Mouse (Mus musculus) heart, embryonic 13.5 days (tissue): ENCODE data around the gene Irak1. TPM values are rescaled to one million over a fixed set of nuclear protein-coding genes. Genes with fewer than 3 reads are reported as not detected.

Source experiments
- ATAC-seq: fragments of 200-750 bp; cut with Nextera tagmentation; 2 replicates; pipeline ENCODE4 v1.8.0; 2017; ENCODE audit warnings: moderate TSS enrichment; ENCODE audit not compliant: insufficient number of reproducible peaks, low FRiP score, low TSS enrichment; ENCODE audit errors: extremely low read depth
- H3K27ac ChIP-seq: fragments of 300-500 bp; sonication (generic); replicated peaks from 2 replicates; pipeline ENCODE4 v1.5.1; 2015; ENCODE audit warnings: moderate library complexity, mild to moderate bottlenecking, inconsistent platforms
- H3K27me3 ChIP-seq: fragments of 300-500 bp; sonication (generic); replicated peaks from 2 replicates; pipeline ENCODE4 v1.6.1; 2015; ENCODE audit warnings: mild to moderate bottlenecking, inconsistent platforms
- H3K36me3 ChIP-seq: fragments of 300-500 bp; sonication (generic); 2 replicates; pipeline ENCODE4 v1.6.1; 2015; ENCODE audit warnings: mild to moderate bottlenecking, inconsistent platforms
- H3K4me1 ChIP-seq: fragments of 300-500 bp; sonication (generic); 2 replicates; pipeline ENCODE4 v1.6.1; 2015; ENCODE audit warnings: inconsistent platforms
- H3K4me2 ChIP-seq: fragments of 300-500 bp; sonication (generic); 2 replicates; pipeline ENCODE4 v1.6.1; 2015; ENCODE audit warnings: inconsistent platforms, mild to moderate bottlenecking, moderate library complexity
- H3K4me3 ChIP-seq: fragments of 300-500 bp; sonication (generic); 2 replicates; pipeline ENCODE4 v1.5.1; 2015; ENCODE audit warnings: moderate library complexity, mild to moderate bottlenecking, inconsistent platforms
- H3K9ac ChIP-seq: fragments of 300-500 bp; sonication (generic); 2 replicates; pipeline ENCODE4 v1.6.1; 2015; ENCODE audit warnings: inconsistent platforms, mild to moderate bottlenecking, moderate library complexity
- H3K9me3 ChIP-seq: fragments of 300-500 bp; sonication (generic); 2 replicates; pipeline ENCODE4 v1.6.1; 2016; ENCODE audit warnings: inconsistent platforms
- WGBS: fragments of 180-500 bp; shearing (Covaris S2); methylation state at CpG from one replicate; pipeline ENCODE4 v1.1.7; 2015; ENCODE audit warnings: mixed read lengths; 5-methylcytosine and 5-hydroxymethylcytosine counted together
- polyA plus RNA-seq: library from polyadenylated mRNA; unstranded; fragments of >200 nt; fragmentation: Nextera tagmentation; extraction: Ambion mirVana; gene quantifications from 2 replicates; pipeline ENCODE4 v1.2.1, GENCODE M21; 2015

Gene Irak1
- polyA plus RNA-seq, 1 experiment from 2014 or later, result 50.3 TPM

DNA sequence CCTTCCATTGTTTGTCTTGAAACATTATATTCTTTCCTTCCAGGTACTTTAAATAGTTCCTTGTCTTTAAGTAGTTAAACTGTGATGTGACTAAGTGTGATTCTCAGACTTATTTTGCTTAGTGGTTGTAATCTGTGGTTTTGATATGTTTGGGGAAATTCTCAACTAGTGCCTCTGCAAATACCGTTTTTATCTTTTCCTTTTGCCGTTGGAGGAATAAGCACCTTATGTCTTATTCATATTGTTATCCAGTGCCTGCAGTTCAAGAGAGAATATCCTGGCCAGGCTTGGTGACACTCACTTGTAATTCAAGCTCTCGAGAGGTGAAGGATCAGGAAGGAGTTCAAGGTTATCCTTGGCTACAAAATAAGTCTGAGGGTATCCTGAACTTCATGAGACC, 22.7 kb downstream of the Irak1 start:
- Histone ChIP-seq H3K4me1 (peaks cover 11% of the 10 kb centered on the region), H3K9ac (no peak overlapping the region)
- no peak for ATAC-seq

DNA sequence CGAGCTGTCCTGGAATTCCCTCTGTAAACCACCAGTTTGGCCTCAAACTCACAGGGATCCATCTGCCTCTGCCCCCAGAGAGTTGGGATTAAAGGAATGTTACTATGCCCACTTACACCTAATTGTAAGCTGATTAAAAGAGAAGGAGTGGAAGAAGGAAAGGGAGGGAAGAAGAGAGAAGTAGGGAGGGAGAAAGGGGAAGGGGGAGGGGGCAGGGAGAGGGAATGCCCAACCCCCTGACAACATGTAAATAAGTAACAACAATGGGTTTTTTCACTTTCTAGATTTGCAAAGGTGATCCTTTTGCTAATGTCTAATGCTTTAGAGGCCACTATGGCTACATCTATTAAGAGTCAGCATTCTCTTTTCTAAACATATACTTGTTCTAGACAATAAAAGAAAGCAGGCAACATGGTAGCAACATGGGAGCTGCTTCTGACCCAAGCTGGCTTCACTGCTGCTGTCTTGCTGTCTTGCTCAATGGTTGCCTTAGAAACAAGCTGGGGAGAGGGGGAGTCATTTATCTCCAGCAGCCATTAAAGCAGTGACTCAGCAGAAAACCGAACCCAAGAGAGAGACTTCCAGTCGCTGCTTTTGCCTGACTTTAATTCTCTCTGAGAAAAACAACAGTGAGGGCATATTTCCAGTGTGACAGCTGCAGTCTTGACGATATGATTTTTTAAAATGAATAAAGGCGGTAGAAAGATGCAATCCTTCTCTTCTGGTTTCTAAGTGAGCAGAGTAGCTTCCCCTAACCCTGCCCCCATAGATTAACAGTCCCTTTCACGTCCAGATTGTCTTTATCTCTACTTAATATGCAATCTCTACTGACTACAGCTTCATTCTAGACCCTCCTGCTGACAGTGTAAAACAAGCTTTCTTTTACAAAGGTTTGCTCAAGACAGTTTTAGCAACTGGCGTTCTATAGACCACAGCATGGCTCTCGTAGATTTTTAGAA, 24.5 kb downstream of the Irak1 start:
- ATAC-seq, result no peak
- WGBS, result 24% methylated on average over 8 of the region's 8 CpGs
- H3K36me3 ChIP-seq, result no peaks in the 10 kb centered on the region

More for the DNA sequence above, 22.7 kb downstream of the Irak1 start:
- H3K9me3 ChIP-seq, result no peaks in the 10 kb centered on the region
- no peak overlapping the region for H3K27ac ChIP-seq
- WGBS, result 64% methylated on average over 3 of the region's 3 CpGs
- H3K4me2 ChIP-seq, result no peak overlapping the region
- H3K36me3 ChIP-seq, result no peaks in the 10 kb centered on the region
- H3K27me3 ChIP-seq, result no peaks in the 10 kb centered on the region
- no peak overlapping the region for H3K4me3 ChIP-seq

GRCm38 (mm10) chrX:73977783-73978182, 45.9 kb downstream of the Irak1 start:
- Histone ChIP-seq H3K9me3 (no peaks in the 10 kb centered on the region), H3K27ac (no peak overlapping the region), H3K4me1 (no peaks in the 10 kb centered on the region), H3K4me3 (no peak overlapping the region), H3K4me2 (no peak overlapping the region), H3K27me3 (no peaks in the 10 kb centered on the region), H3K36me3 (no peaks in the 10 kb centered on the region), H3K9ac (no peak overlapping the region)
- WGBS, result 59% methylated on average over 1 of the region's 1 CpGs
- ATAC-seq, result no peak

More for the DNA sequence above, 24.5 kb downstream of the Irak1 start:
- H3K4me1 ChIP-seq, result peaks cover 11% of the 10 kb centered on the region
- peak overlapping the region; percentile 48 for H3K27ac ChIP-seq
- no peak overlapping the region for H3K4me3 ChIP-seq
- no peaks in the 10 kb centered on the region for H3K27me3 ChIP-seq
- H3K9me3 ChIP-seq, result no peaks in the 10 kb centered on the region
- H3K4me2 ChIP-seq, result peak overlapping the region; percentile 37
- no peak overlapping the region for H3K9ac ChIP-seq

- no peaks in the 10 kb centered on the region for H3K9me3 ChIP-seq
- no peak overlapping the region for H3K9ac ChIP-seq
- no peak overlapping the region for H3K4me2 ChIP-seq
- H3K36me3 ChIP-seq, result no peaks in the 10 kb centered on the region
- ATAC-seq, result no peak
- no peak overlapping the region for H3K27ac ChIP-seq
- H3K4me3 ChIP-seq, result no peak overlapping the region
- no peaks in the 10 kb centered on the region for H3K27me3 ChIP-seq
- 80% methylated on average over 2 of the region's 2 CpGs for WGBS
- H3K4me1 ChIP-seq, result no peaks in the 10 kb centered on the region
Observed at GRCm38 (mm10) chrX:73976283-73976682, 47.4 kb downstream of the Irak1 start.

- WGBS, result 61% methylated on average over 4 of the region's 4 CpGs
- Histone ChIP-seq H3K4me3 (no peak overlapping the region), H3K4me2 (no peak overlapping the region), H3K9me3 (no peaks in the 10 kb centered on the region), H3K9ac (no peak overlapping the region), H3K36me3 (no peaks in the 10 kb centered on the region), H3K27me3 (no peaks in the 10 kb centered on the region), H3K4me1 (no peaks in the 10 kb centered on the region), H3K27ac (no peak overlapping the region)
- no peak for ATAC-seq
Observed at GRCm38 (mm10) chrX:73972774-73973173, 50.9 kb downstream of the Irak1 start.

- H3K27me3 ChIP-seq, result peaks cover 6% of the 10 kb centered on the region
- H3K4me3 ChIP-seq, result no peak overlapping the region
- no peak overlapping the region for H3K9ac ChIP-seq
- H3K4me1 ChIP-seq, result no peaks in the 10 kb centered on the region
- no peaks in the 10 kb centered on the region for H3K9me3 ChIP-seq
- H3K27ac ChIP-seq, result no peak overlapping the region
- H3K36me3 ChIP-seq, result no peaks in the 10 kb centered on the region
- no peak for ATAC-seq
- H3K4me2 ChIP-seq, result no peak overlapping the region
Observed at GRCm38 (mm10) chrX:73970781-73971180, 52.9 kb downstream of the Irak1 start.

- WGBS, result 46% methylated on average over 2 of the region's 2 CpGs
- H3K27me3 ChIP-seq, result peaks cover 6% of the 10 kb centered on the region
Observed at GRCm38 (mm10) chrX:73969729-73970128, 54.0 kb downstream of the Irak1 start.

DNA sequence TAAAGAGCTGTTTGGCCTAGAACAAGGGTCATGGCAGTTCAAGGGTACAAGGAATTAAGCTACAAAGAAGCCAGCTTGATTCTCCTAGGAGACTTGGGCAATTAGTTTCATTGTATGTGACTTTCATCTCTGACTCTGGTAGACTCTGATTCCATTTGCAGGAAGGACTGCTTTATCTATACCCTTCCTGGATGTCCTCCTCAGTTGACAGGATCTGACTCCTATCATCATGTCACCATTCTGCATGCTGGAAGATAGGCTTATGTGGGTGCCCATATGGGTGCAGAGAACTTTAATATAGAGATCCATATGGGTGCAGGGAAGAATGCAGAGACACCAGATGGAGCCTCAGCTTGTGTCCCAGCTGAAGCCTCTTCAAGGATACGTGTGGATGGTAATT, 54.6 kb downstream of the Irak1 start:
- Histone ChIP-seq H3K27me3 (peaks cover 6% of the 10 kb centered on the region), H3K27ac (no peak overlapping the region), H3K9me3 (no peaks in the 10 kb centered on the region), H3K4me1 (peaks cover 7% of the 10 kb centered on the region; the same call in 1 of the 2 replicates), H3K4me2 (no peak overlapping the region), H3K36me3 (no peaks in the 10 kb centered on the region), H3K9ac (no peak overlapping the region), H3K4me3 (no peak overlapping the region)
- 87% methylated on average over 1 of the region's 1 CpGs for WGBS
- no peak for ATAC-seq

More at GRCm38 (mm10) chrX:73969729-73970128, 54.0 kb downstream of the Irak1 start:
- H3K4me1 ChIP-seq, result 0 out of 2 replicates have a peak, but pooled peaks cover 1% of the 10 kb centered on the region
- no peak overlapping the region for H3K9ac ChIP-seq
- ATAC-seq, result no peak
- no peaks in the 10 kb centered on the region for H3K9me3 ChIP-seq
- H3K27ac ChIP-seq, result no peak overlapping the region
- H3K36me3 ChIP-seq, result no peaks in the 10 kb centered on the region
- no peak overlapping the region for H3K4me2 ChIP-seq
- no peak overlapping the region for H3K4me3 ChIP-seq

DNA sequence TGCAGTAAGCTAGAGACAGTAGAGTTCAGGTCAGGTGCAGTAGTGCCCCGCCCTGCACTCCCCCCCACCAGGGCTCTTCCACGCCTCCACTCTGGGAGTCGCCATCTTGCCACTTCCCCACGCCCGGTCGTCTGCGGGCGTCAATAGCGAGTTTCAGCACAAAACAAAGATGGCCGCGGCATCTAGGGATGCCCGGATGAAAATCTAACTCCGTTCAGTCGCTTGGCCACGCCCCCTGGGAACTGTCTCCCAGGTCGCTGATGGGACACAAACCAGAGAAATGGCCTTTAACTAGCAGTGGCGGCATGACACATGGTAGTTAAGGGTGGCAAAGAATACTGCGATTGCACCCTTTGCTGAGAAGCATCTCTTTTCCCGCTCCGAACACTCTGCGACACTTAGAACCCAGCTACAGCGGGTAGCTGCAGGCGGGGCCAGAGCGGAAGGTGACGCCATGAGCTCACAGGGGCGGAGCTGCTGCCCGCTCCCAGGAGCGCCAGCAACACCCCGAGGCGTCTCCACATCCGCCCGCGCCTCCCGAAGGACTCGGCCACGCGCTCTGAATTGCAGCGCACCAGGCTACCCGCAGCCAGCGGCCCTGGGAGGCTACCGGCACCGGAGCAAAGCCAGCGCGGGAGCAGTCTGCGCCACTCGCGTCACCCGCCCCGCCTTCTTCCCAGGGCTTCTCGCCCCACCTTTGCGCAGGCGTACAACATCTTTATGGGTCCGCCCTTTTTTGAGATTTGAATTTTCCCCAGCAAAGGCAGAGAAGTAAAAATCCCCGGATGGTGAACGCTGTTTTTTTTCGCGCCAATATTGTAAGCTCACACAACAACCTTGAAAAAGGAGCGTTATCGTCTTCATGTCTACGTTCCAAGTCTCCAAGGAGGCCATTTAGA, 56.3 kb downstream of the Irak1 start:
- peaks cover 6% of the 10 kb centered on the region for H3K27me3 ChIP-seq
- H3K9ac ChIP-seq, result peak overlapping the region; percentile 88
- peak overlapping the region; percentile 65 for H3K4me3 ChIP-seq
- H3K4me2 ChIP-seq, result peak overlapping the region; percentile 75
- peaks cover 24% of the 10 kb centered on the region for H3K4me1 ChIP-seq
- 0 out of 2 replicates have a peak, but pooled peaks cover 4% of the 10 kb centered on the region for H3K36me3 ChIP-seq
- no peaks in the 10 kb centered on the region for H3K9me3 ChIP-seq
- 6% methylated on average over 60 of the region's 60 CpGs for WGBS
- ATAC-seq, result peak; percentile 70
- peak overlapping the region; percentile 99 for H3K27ac ChIP-seq

DNA sequence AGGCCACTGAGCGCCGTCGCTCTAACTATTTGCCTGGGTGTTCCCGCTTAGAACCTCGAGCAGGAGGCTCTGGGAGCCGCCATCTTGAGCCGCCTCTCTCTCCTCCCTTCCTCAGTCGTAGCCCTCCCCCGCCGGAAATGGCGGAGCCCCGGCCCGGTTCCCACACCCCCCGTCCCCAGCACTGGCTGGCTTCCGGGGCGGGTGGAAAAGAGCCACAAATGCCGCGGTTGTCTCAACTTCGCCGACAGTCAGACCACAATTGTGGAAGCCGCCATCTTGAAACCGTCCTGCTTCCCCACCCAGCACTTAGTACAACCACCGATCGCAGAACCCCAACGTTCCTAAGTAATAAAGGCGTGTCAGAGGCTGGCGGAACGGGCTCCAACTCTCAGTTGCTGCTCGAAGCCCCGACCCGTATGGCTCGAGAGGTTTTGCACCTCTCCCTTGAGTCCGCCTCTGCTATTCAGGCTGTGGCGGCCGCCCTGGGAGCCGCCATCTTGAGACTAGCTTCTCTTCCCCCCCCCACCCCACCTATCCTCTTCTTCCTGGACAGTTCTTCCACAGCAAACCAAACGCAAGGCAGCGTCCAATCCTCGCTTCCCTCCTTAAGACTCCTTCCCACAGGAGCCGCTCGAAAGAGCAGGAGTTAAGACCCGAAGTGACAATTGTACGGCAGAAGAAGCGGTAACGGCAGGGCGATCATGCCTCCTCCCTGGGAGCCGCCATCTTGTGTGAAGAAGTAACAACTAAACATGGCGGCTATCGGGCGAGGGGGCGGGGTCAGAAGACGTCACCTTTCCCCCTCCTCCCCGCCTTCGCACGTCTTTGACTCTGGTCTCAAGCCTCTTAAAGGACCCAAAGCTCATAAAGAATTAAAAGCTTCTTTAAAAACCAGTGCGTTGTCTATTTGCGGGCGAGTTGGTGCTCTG, 57.2 kb downstream of the Irak1 start, which contains the start of gene Hcfc1:
TSS of gene Hcfc1 (minus strand) at position 110 of the 929 bp plus-strand sequence.
- no peaks in the 10 kb centered on the region for H3K9me3 ChIP-seq
- H3K4me1 ChIP-seq, result peaks cover 27% of the 10 kb centered on the region
- H3K36me3 ChIP-seq, result peaks cover 11% of the 10 kb centered on the region
- ATAC-seq, result peak; percentile 47; the same call in 1 of the 2 replicates
- peaks cover 6% of the 10 kb centered on the region for H3K27me3 ChIP-seq
- peak within 1 kb of the TSS; percentile 75 for H3K4me2 ChIP-seq
- H3K27ac ChIP-seq, result peak within 1 kb of the TSS; percentile 99
- H3K4me3 ChIP-seq, result peak within 1 kb of the TSS; percentile 65
- WGBS, result 10% methylated on average over 57 of the region's 58 CpGs
- H3K9ac ChIP-seq, result peak within 1 kb of the TSS; percentile 88
